Mouse (Mus musculus) intestine, embryonic 15.5 days (tissue): ENCODE results near the gene Elavl4. TPM values are rescaled to one million over a fixed set of nuclear protein-coding genes. Genes with fewer than 3 reads are reported as not detected.

Experiments used
- ATAC-seq: fragments of 200-750 bp; cut with Nextera tagmentation; 2 replicates; pipeline ENCODE4 v1.8.0; 2017; ENCODE audit warnings: moderate TSS enrichment, moderate library complexity
- H3K27ac ChIP-seq: fragments of 300-500 bp; sonication (generic); 2 replicates; pipeline ENCODE4 v1.5.1; 2015; ENCODE audit warnings: mild to moderate bottlenecking, inconsistent platforms
- H3K27me3 ChIP-seq: fragments of 300-500 bp; sonication (generic); replicated peaks from 2 replicates; pipeline ENCODE4 v1.6.1; 2015; ENCODE audit warnings: inconsistent platforms
- H3K36me3 ChIP-seq: fragments of 300-500 bp; sonication (generic); 2 replicates; pipeline ENCODE4 v1.6.1; 2015; ENCODE audit warnings: inconsistent platforms
- H3K4me1 ChIP-seq: fragments of 300-500 bp; sonication (generic); replicated peaks from 2 replicates; pipeline ENCODE4 v1.6.1; 2015; ENCODE audit warnings: inconsistent platforms
- H3K4me2 ChIP-seq: fragments of 300-500 bp; sonication (generic); replicated peaks from 2 replicates; pipeline ENCODE4 v1.6.1; 2015; ENCODE audit warnings: mild to moderate bottlenecking, inconsistent platforms
- H3K4me3 ChIP-seq: fragments of 300-500 bp; sonication (generic); replicated peaks from 2 replicates; pipeline ENCODE4 v1.5.1; 2015; ENCODE audit warnings: inconsistent platforms
- H3K9ac ChIP-seq: fragments of 300-500 bp; sonication (generic); 2 replicates; pipeline ENCODE4 v1.6.1; 2015; ENCODE audit warnings: inconsistent platforms
- H3K9me3 ChIP-seq: fragments of 300-500 bp; sonication (generic); 2 replicates; pipeline ENCODE4 v1.6.1; 2016; ENCODE audit warnings: inconsistent platforms
- WGBS: fragments of 180-500 bp; shearing (Covaris S2); methylation state at CpG from one replicate; pipeline ENCODE4 v1.1.7; 2015; 5-methylcytosine and 5-hydroxymethylcytosine counted together
- polyA plus RNA-seq: library from polyadenylated mRNA; unstranded; fragments of >200 nt; fragmentation: Nextera tagmentation; extraction: Ambion mirVana; gene quantifications from 2 replicates; pipeline ENCODE4 v1.2.1, GENCODE M21; 2015

Gene Elavl4
- polyA plus RNA-seq, 1 experiment from 2014 or later = 50.0 TPM

DNA sequence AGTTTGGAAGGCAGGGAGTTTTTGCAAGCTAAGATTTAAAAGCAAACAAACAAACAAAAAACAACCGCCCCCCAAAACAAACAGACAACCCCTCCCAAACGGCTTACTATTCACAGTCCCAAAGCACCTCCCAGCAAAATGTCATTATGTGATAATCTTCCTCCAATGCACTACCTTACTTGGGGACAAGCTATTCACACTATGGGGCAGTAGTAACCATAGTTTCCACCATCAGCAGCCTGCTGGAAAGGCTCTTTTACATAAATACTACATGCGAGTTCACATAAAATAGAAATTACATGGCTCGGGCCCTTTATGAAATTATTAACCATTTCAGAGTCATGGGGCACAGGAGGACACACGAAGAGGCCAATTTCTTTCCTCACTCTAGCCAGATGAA is 141.5 kb downstream of the Elavl4 start:
- ATAC-seq = no peak
- Histone ChIP-seq H3K4me2 (no peak overlapping the region), H3K27me3 (no peaks in the 10 kb centered on the region), H3K4me3 (no peak overlapping the region), H3K27ac (no peak overlapping the region), H3K9ac (no peak overlapping the region), H3K36me3 (no peaks in the 10 kb centered on the region), H3K4me1 (no peaks in the 10 kb centered on the region), H3K9me3 (no peaks in the 10 kb centered on the region)
- 78% methylated on average over 5 of the region's 5 CpGs for WGBS

DNA sequence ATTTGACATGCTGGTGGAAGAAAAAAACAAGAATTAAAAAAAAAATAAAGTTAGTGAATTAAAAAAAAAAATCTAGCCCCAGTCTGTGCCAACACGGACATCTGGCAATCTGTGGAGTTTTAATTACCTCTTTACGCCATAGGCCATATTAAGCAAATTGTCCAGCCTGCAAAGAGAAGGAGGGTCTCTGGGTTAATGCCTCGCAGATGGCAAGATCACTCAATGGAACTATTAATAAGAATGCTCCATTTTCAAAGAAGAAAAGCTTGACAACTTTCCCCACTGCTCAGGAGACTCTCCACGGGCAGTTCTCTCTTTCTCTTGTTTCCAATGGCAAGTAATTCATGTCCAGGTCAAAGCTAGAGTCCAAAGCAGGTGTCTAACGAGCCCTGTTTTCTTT is 142.1 kb downstream of the Elavl4 start:
- Histone ChIP-seq H3K27ac (no peak overlapping the region), H3K9me3 (no peaks in the 10 kb centered on the region), H3K36me3 (no peaks in the 10 kb centered on the region), H3K4me2 (no peak overlapping the region), H3K27me3 (no peaks in the 10 kb centered on the region), H3K4me1 (no peaks in the 10 kb centered on the region), H3K4me3 (no peak overlapping the region), H3K9ac (no peak overlapping the region)
- ATAC-seq = no peak
- 68% methylated on average over 5 of the region's 5 CpGs for WGBS

DNA sequence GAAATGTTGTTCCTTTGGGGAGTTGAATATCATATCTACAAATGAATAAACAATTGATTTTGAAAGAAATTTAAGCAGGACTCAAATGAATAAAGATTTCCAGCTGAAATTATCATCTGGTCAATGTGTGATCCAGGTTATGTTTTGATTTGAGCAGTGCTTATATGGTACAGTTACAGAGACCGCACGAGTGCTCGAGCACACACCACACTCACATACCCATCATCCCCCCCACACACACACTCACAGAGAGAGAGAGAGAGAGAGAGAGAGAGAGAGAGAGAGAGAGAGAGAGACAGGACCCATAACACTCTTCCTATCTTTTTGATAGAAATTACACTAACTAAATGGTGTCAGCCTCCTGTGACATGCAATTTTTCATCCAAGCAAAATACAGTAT is 150.0 kb downstream of the Elavl4 start:
- Histone ChIP-seq H3K27me3 (no peaks in the 10 kb centered on the region), H3K4me3 (no peak overlapping the region), H3K4me2 (no peak overlapping the region), H3K9me3 (no peaks in the 10 kb centered on the region), H3K9ac (no peak overlapping the region), H3K4me1 (no peaks in the 10 kb centered on the region), H3K27ac (no peak overlapping the region), H3K36me3 (no peaks in the 10 kb centered on the region)
- WGBS = 87% methylated on average over 3 of the region's 3 CpGs
- ATAC-seq = no peak

- Histone ChIP-seq H3K4me2 (no peak overlapping the region), H3K27me3 (no peaks in the 10 kb centered on the region), H3K9ac (no peak overlapping the region), H3K9me3 (no peaks in the 10 kb centered on the region), H3K4me3 (no peak overlapping the region), H3K4me1 (no peaks in the 10 kb centered on the region), H3K27ac (no peak overlapping the region), H3K36me3 (no peaks in the 10 kb centered on the region)
- no peak for ATAC-seq
- 92% methylated on average over 5 of the region's 5 CpGs for WGBS
Measured at GRCm38 (mm10) chr4:110199897-110200296, 151.8 kb downstream of the Elavl4 start.

GRCm38 (mm10) chr4:110198600-110198999 is 153.1 kb downstream of the Elavl4 start:
- no peaks in the 10 kb centered on the region for H3K4me1 ChIP-seq
- WGBS = 67% methylated on average over 2 of the region's 2 CpGs
- no peak overlapping the region for H3K4me2 ChIP-seq
- ATAC-seq = no peak
- H3K27ac ChIP-seq = no peak overlapping the region
- H3K9me3 ChIP-seq = no peaks in the 10 kb centered on the region
- H3K9ac ChIP-seq = no peak overlapping the region
- H3K27me3 ChIP-seq = no peaks in the 10 kb centered on the region
- H3K36me3 ChIP-seq = no peaks in the 10 kb centered on the region
- no peak overlapping the region for H3K4me3 ChIP-seq

DNA sequence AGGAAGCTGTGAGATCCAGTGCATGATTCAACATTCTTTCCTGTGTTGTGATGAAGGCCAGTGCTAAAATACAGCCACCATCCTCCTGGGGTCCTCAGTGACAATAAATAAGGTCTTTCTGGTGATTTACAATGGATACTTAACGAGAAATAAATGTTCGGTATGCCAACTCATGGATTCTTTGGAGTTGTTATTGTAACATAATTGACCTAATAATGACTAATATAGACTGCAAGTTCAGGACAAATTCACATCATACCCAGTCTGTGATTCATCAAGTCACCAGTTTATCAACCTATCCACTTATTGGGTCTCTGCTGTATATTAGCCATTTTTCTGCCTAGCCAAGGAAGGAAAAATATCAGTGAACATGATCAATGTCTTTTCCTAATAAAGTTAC is 174.4 kb downstream of the Elavl4 start:
- Histone ChIP-seq H3K4me1 (no peaks in the 10 kb centered on the region), H3K4me2 (no peak overlapping the region), H3K36me3 (no peaks in the 10 kb centered on the region), H3K9me3 (no peaks in the 10 kb centered on the region), H3K27ac (no peak overlapping the region), H3K9ac (no peak overlapping the region), H3K4me3 (no peak overlapping the region), H3K27me3 (no peaks in the 10 kb centered on the region)
- ATAC-seq = no peak
- 86% methylated on average over 2 of the region's 2 CpGs for WGBS

- WGBS = 75% methylated on average over 5 of the region's 5 CpGs
- no peaks in the 10 kb centered on the region for H3K9me3 ChIP-seq
- no peaks in the 10 kb centered on the region for H3K36me3 ChIP-seq
- H3K27ac ChIP-seq = no peak overlapping the region
- no peak overlapping the region for H3K4me2 ChIP-seq
- no peak for ATAC-seq
- no peaks in the 10 kb centered on the region for H3K4me1 ChIP-seq
- no peak overlapping the region for H3K9ac ChIP-seq
- no peaks in the 10 kb centered on the region for H3K27me3 ChIP-seq
- no peak overlapping the region for H3K4me3 ChIP-seq
Measured at GRCm38 (mm10) chr4:110172028-110172427, 179.7 kb downstream of the Elavl4 start.

DNA sequence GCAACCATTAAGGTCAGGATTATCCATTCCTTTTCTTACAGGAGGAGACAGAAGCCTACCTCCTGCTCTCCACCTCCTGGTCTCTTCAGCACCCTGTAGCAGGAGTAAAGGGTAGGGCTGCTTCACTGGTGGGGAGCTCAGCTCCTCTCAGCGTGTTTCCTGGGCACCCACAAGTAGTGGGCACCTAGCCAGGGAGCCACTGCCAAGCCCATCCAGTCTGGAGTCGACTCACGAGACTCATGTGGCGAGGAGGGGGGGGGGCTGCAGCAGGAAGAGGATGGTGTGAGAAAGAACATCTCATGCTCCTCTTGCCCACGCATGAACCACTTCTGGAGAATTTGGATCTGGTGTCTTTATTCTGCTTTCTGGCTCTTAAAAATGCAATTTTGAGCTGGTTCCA is 186.5 kb downstream of the Elavl4 start:
- H3K9ac ChIP-seq = no peak overlapping the region
- no peaks in the 10 kb centered on the region for H3K36me3 ChIP-seq
- H3K27ac ChIP-seq = no peak overlapping the region
- H3K4me1 ChIP-seq = no peaks in the 10 kb centered on the region
- no peak overlapping the region for H3K4me2 ChIP-seq
- H3K27me3 ChIP-seq = no peaks in the 10 kb centered on the region
- H3K9me3 ChIP-seq = no peaks in the 10 kb centered on the region
- no peak overlapping the region for H3K4me3 ChIP-seq
- 82% methylated on average over 5 of the region's 5 CpGs for WGBS
- ATAC-seq = no peak

- 81% methylated on average over 3 of the region's 3 CpGs for WGBS
- no peak for ATAC-seq
- no peak overlapping the region for H3K4me3 ChIP-seq
Measured at GRCm38 (mm10) chr4:110161600-110161999, 190.1 kb downstream of the Elavl4 start.

DNA sequence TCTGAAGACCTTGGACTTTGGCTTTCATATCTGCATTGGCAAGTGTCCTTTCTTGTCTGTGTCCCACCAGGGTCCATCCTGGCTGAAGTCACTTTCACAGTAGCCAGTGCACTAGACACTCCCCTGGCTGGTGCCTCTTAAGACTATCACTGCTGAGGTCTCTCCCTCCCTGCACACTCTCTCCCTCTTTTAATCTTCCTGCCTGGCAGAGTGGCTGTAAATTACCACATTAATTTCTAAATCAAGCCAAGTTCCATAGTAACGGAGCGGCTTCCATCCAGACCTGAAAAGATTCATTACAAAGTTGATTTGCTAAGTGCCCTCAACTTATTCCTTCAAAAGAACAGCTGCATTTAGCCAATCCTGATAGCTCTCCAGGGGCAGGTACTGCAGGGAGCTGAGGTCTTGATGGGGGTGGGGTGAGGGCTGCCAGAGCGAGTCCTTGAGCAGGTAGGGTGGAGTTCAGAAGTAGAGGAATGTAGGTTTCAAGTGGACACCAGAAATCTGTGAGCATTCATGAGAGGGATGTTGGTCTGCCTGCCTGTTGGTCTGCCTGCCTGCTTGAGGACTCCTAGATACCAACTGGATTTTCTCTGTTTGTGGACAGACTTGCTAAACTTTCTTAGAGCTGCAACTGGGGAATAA is 194.1 kb downstream of the Elavl4 start:
- no peaks in the 10 kb centered on the region for H3K27me3 ChIP-seq
- no peaks in the 10 kb centered on the region for H3K9me3 ChIP-seq
- H3K27ac ChIP-seq = no peak overlapping the region
- no peak for ATAC-seq
- WGBS = 38% methylated on average over 3 of the region's 3 CpGs
- no peak overlapping the region for H3K9ac ChIP-seq
- H3K4me3 ChIP-seq = no peak overlapping the region
- no peaks in the 10 kb centered on the region for H3K36me3 ChIP-seq
- no peak overlapping the region for H3K4me2 ChIP-seq
- H3K4me1 ChIP-seq = no peaks in the 10 kb centered on the region

More at GRCm38 (mm10) chr4:110161600-110161999, 190.1 kb downstream of the Elavl4 start:
- H3K9ac ChIP-seq = no peak overlapping the region
- H3K9me3 ChIP-seq = no peaks in the 10 kb centered on the region
- H3K4me1 ChIP-seq = no peaks in the 10 kb centered on the region
- H3K36me3 ChIP-seq = no peaks in the 10 kb centered on the region
- no peak overlapping the region for H3K27ac ChIP-seq
- H3K4me2 ChIP-seq = no peak overlapping the region
- no peaks in the 10 kb centered on the region for H3K27me3 ChIP-seq

- Histone ChIP-seq H3K9me3 (no peaks in the 10 kb centered on the region), H3K4me2 (no peak overlapping the region), H3K4me1 (no peaks in the 10 kb centered on the region), H3K9ac (no peak overlapping the region), H3K27ac (no peak overlapping the region), H3K27me3 (no peaks in the 10 kb centered on the region), H3K36me3 (no peaks in the 10 kb centered on the region), H3K4me3 (no peak overlapping the region)
- no peak for ATAC-seq
- WGBS = 75% methylated on average over 2 of the region's 2 CpGs
Measured at GRCm38 (mm10) chr4:110155954-110156353, 195.8 kb downstream of the Elavl4 start.
